Mouse (Mus musculus) liver, adult 2 months (tissue): ENCODE results near the gene Igsf8. TPM values are rescaled to one million over a fixed set of nuclear protein-coding genes. Genes with fewer than 3 reads are reported as not detected.
A peak's percentile ranks its signal among the peaks of the same experiment; 100 is the strongest.

ENCODE experiments used
- DNase-seq: peaks from one replicate; pipeline ENCODE4 v3.0.0-alpha.2; 2011; ENCODE audit warnings: low read depth, low spot score; ENCODE audit errors: extremely low read depth
- H3K27ac ChIP-seq: fragments of 200-500 bp; replicated peaks from 2 replicates; pipeline ENCODE4 v1.5.1; 2012; ENCODE audit warnings: low read depth, mild to moderate bottlenecking, control low read depth, inconsistent platforms, low read length; ENCODE audit not compliant: insufficient read depth
- H3K27me3 ChIP-seq: fragments of 200-500 bp; 2 replicates; pipeline ENCODE4 v1.6.1; 2012; ENCODE audit warnings: mild to moderate bottlenecking, moderate library complexity, low read length, inconsistent platforms; ENCODE audit not compliant: control insufficient read depth, insufficient read depth
- H3K36me3 ChIP-seq: fragments of 200-500 bp; 2 replicates; pipeline ENCODE4 v1.6.1; 2012; ENCODE audit warnings: low read length, inconsistent platforms; ENCODE audit not compliant: control insufficient read depth, insufficient read depth
- H3K4me1 ChIP-seq: fragments of 200-500 bp; 2 replicates; pipeline ENCODE4 v1.6.1; 2011; ENCODE audit warnings: low read length; ENCODE audit not compliant: control insufficient read depth, insufficient read depth
- H3K4me3 ChIP-seq: fragments of 200-500 bp; 2 replicates; pipeline ENCODE4 v1.5.1; 2011; ENCODE audit warnings: low read depth, mild to moderate bottlenecking, control low read depth, low read length, moderate library complexity; ENCODE audit not compliant: insufficient read depth
- H3K79me2 ChIP-seq: fragments of 200-500 bp; 2 replicates; pipeline ENCODE4 v1.6.1; 2012; ENCODE audit warnings: inconsistent platforms, mild to moderate bottlenecking, low read length, moderate library complexity; ENCODE audit not compliant: control insufficient read depth, insufficient read depth
- H3K9ac ChIP-seq: fragments of 200-500 bp; 2 replicates; pipeline ENCODE4 v1.6.1; 2012; ENCODE audit warnings: low read depth, mild to moderate bottlenecking, control low read depth, inconsistent platforms, low read length
- CTCF ChIP-seq: fragments of 200-500 bp; IDR thresholded peaks from 2 replicates; pipeline ENCODE4 v1.5.1; 2011; ENCODE audit warnings: low read depth, low read length, control low read depth
- POLR2A ChIP-seq: fragments of 200-500 bp; IDR thresholded peaks from 2 replicates; pipeline ENCODE4 v1.6.1; 2011; ENCODE audit warnings: low read length, control low read depth; ENCODE audit not compliant: insufficient read depth; ENCODE audit errors: extremely low read depth
- WGBS: fragments of 180-500 bp; shearing (Covaris S2); methylation state at CpG from one replicate; pipeline ENCODE4 v1.1.7; 2018; 5-methylcytosine and 5-hydroxymethylcytosine counted together
- polyA plus RNA-seq: library from polyadenylated mRNA; depleted of rRNA; stranded (reverse); fragments of >200 nt; gene quantifications from 2 replicates; pipeline ENCODE4 v1.2.3, GENCODE M21; 2012
- total RNA-seq: library from RNA; depleted of rRNA; stranded (reverse); fragments of >200 nt; gene quantifications from 2 replicates; pipeline ENCODE4 v1.2.3, GENCODE M21; 2014

Gene Igsf8
- total and polyA plus RNA-seq, 2 experiments = 3.6 to 26.3 TPM

- H3K79me2 ChIP-seq = no peaks in the 10 kb centered on the region
- TF ChIP-seq CTCF = no peak
- no peak for TF ChIP-seq POLR2A
- H3K4me1 ChIP-seq = no peaks in the 10 kb centered on the region
- H3K27ac ChIP-seq = no peak overlapping the region
- 72% methylated on average over 8 of the region's 8 CpGs for WGBS
- no peaks in the 10 kb centered on the region for H3K27me3 ChIP-seq
- no peak for DNase-seq
- H3K36me3 ChIP-seq = no peaks in the 10 kb centered on the region
- no peak overlapping the region for H3K4me3 ChIP-seq
- no peak overlapping the region for H3K9ac ChIP-seq
Measured at GRCm38 (mm10) chr1:172331422-172331947, 70.0 kb downstream of the Igsf8 start.

DNA sequence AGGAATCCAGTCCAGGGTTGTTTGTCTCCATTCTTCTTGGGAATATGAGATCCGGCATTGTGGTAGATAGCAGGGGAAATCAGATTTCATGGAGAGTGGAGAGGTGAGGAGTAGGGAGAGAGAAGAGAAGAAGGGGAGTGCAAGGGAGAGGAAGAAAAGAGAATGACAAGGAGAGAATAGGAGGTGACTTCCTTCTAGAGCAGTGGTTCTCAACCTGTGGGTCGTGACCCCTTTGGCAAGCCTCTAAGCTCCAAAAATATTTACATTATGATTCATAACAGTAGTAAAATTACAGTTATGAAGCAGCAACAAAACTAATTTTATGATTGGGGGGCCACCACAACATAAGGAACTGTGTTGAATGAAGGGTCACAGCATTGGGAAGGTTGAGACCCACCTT is 71.5 kb downstream of the Igsf8 start:
- no peaks in the 10 kb centered on the region; the same call in 1 of the 2 replicates for H3K27me3 ChIP-seq
- TF ChIP-seq POLR2A (no peak), CTCF (no peak)
- no peaks in the 10 kb centered on the region for H3K36me3 ChIP-seq
- no peak overlapping the region for H3K27ac ChIP-seq
- WGBS = 81% methylated on average over 2 of the region's 2 CpGs
- no peaks in the 10 kb centered on the region for H3K79me2 ChIP-seq
- H3K4me1 ChIP-seq = no peaks in the 10 kb centered on the region
- no peak overlapping the region for H3K9ac ChIP-seq
- no peak for DNase-seq
- no peak overlapping the region for H3K4me3 ChIP-seq

- Histone ChIP-seq H3K27me3 (no peaks in the 10 kb centered on the region; the same call in 1 of the 2 replicates), H3K79me2 (no peaks in the 10 kb centered on the region), H3K4me1 (no peaks in the 10 kb centered on the region), H3K36me3 (no peaks in the 10 kb centered on the region), H3K4me3 (no peak overlapping the region), H3K27ac (no peak overlapping the region), H3K9ac (no peak overlapping the region)
- WGBS = 22% methylated on average over 3 of the region's 3 CpGs
- TF ChIP-seq CTCF = peak; percentile 7; the same call in 1 of the 2 replicates
- no peak for TF ChIP-seq POLR2A
- no peak for DNase-seq
Measured at GRCm38 (mm10) chr1:172333512-172333911, 72.1 kb downstream of the Igsf8 start.

- H3K4me1 ChIP-seq = no peaks in the 10 kb centered on the region
- no peaks in the 10 kb centered on the region for H3K36me3 ChIP-seq
- H3K9ac ChIP-seq = no peak overlapping the region
- WGBS = 59% methylated on average over 15 of the region's 15 CpGs
- no peak overlapping the region for H3K27ac ChIP-seq
- no peaks in the 10 kb centered on the region for H3K79me2 ChIP-seq
- H3K27me3 ChIP-seq = peaks cover 5% of the 10 kb centered on the region
- H3K4me3 ChIP-seq = no peak overlapping the region
- no peak for DNase-seq
- no peak for TF ChIP-seq POLR2A
- no peak for TF ChIP-seq CTCF
Measured at GRCm38 (mm10) chr1:172335804-172336203, 74.4 kb downstream of the Igsf8 start.

DNA sequence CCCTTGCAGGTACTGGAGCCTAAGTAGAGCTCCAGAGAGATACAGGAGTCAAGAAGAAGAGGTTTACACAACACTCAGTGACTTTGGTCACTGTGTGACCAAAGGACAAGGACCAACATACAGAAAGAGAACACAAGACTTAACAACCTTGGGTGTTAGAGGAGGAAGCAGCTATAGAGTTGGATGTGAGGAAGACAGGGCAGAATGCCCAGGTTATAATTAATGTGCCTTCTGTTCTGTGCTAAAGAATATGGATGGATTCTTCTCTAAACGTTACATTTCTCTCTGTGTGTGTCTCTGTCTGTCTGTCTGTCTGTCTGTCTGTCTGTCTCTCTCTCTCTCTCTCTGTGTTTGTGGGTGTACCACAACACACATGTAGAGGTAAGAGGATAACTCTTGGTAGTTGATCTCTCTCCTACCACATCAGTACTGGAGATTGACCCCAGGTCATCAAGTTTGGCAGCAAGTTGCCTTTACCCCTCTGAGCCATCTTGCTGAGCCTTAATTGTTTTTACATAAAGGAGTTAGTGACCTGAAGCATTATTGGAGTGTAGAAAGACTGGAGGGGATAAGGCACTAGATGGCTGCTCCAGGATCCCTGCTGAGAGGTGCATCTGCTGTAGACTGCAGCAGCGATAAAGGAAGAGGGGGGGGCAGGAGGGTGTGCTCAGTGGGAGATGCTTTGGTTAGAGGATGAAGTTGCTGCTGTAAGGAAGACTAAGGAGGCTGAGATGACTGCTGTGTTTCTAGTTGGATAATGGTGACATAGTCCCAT is 76.2 kb downstream of the Igsf8 start:
- H3K4me1 ChIP-seq = no peaks in the 10 kb centered on the region
- H3K79me2 ChIP-seq = no peaks in the 10 kb centered on the region
- TF ChIP-seq CTCF = no peak
- 50% methylated on average over 2 of the region's 2 CpGs for WGBS
- H3K27me3 ChIP-seq = peaks cover 8% of the 10 kb centered on the region
- no peak overlapping the region for H3K9ac ChIP-seq
- no peak overlapping the region for H3K4me3 ChIP-seq
- H3K27ac ChIP-seq = no peak overlapping the region
- H3K36me3 ChIP-seq = no peaks in the 10 kb centered on the region
- no peak for DNase-seq

- H3K27me3 ChIP-seq = peaks cover 8% of the 10 kb centered on the region
- H3K36me3 ChIP-seq = no peaks in the 10 kb centered on the region
- WGBS = 3% methylated on average over 38 of the region's 38 CpGs
- no peak within 1 kb of the TSS for H3K27ac ChIP-seq
- TF ChIP-seq CTCF (no peak), POLR2A (no peak)
- DNase-seq = no peak
- H3K79me2 ChIP-seq = no peaks in the 10 kb centered on the region
- H3K9ac ChIP-seq = no peak within 1 kb of the TSS
- peak within 1 kb of the TSS; percentile 22 for H3K4me3 ChIP-seq
- no peaks in the 10 kb centered on the region for H3K4me1 ChIP-seq
Measured at GRCm38 (mm10) chr1:172340729-172341321, 79.4 kb downstream of the Igsf8 start, which contains the start of gene Kcnj10. Kcnj10 (plus strand) TSS chr1:172341210.
